Mouse (Mus musculus): ENCODE data around the gene Cd7. TPM values are rescaled to one million over a fixed set of nuclear protein-coding genes. Genes with fewer than 3 reads are reported as not detected.

The Cd7 gene
- total RNA-seq, 1 experiment = 0.27 TPM

DNA sequence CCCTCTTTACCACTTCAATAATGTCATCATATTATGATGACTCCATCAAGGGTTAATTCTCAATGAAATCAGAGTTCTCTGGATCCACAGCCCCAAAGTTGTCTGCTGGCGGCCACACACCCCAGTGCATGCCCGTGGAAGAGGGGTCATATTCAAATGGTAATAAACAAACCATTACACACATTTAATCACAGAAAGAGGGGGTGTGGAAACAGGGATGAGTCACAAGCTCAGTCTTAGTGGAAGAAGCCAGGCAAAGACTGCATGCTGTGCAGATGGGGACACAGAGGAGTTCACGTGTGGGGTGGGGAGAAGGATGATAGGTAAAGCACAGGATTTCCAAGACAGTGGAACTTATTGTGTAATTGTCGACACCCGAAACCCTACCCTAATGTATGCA lies 34.9 kb downstream of the Cd7 start:
- in situ Hi-C loops (cut with MboI; ENCODE audit: low sequenced_read_pairs in 2 of 2, unreplicated experiment in 2 of 2) = no loop called here
- H3K4me3 ChIP-seq (ENCODE audit: insufficient read depth in 1 of 2, low read depth in 1 of 2, low read length in 2 of 2, poor library complexity in 1 of 2, severe bottlenecking in 1 of 2) = no peak overlapping the region
- no peaks in the 10 kb centered on the region; a peak in 1 of 4 replicates for H3K4me1 ChIP-seq (ENCODE audit: control insufficient read depth in 2 of 2, insufficient read depth in 2 of 2, low read length in 2 of 2, poor library complexity in 1 of 2)
- DNase-seq (ENCODE audit: low read depth, low spot score) = no peak
- no peaks in the 10 kb centered on the region for H3K36me3 ChIP-seq (ENCODE audit: control insufficient read depth, insufficient read depth, low read length, poor library complexity, severe bottlenecking)
- H3K27ac ChIP-seq (ENCODE audit: insufficient read depth, low read depth, low read length, poor library complexity, severe bottlenecking) = no peak overlapping the region
- H3K9ac ChIP-seq (ENCODE audit: insufficient read depth, low read depth, low read length, poor library complexity, severe bottlenecking) = no peak overlapping the region
- TF ChIP-seq MAFK (IDR thresholded peaks at IDR 0.05; ENCODE audit: insufficient read depth, low read depth, low read length) (no peak), ZNF384 (IDR thresholded peaks at IDR 0.05; ENCODE audit: low read depth, low read length) (no peak), CHD2 (IDR thresholded peaks at IDR 0.05; ENCODE audit: low read depth, low read length) (no peak), HCFC1 (IDR thresholded peaks at IDR 0.05; ENCODE audit: borderline replicate concordance, insufficient read depth, low read length) (no peak), ZC3H11A (IDR thresholded peaks at IDR 0.05; ENCODE audit: borderline replicate concordance, low read depth, low read length) (no peak)
- H3K9me3 ChIP-seq (ENCODE audit: control insufficient read depth, insufficient read depth, low read depth, low read length) = no peaks in the 10 kb centered on the region

DNA sequence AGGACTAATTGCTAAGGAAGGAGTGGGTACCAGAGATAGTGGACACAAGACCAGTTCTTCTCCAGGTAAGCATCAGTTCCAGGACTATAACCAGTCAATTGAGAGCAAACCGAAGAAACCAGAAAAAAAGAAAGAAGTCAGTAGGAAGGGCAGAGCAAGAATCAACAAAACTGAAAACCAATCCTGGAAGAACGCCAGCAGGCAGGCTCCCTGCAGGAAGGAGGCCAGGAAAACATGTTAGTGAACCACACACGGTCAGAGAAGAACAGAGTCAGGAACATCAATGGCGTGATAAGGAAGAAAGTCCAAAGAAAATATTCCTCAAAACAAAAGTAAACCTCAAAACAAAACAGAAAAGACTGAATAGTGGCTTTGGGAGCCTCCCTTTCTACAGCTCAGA lies 37.3 kb downstream of the Cd7 start:
- H3K9me3 ChIP-seq (ENCODE audit: control insufficient read depth, insufficient read depth, low read depth, low read length) = no peaks in the 10 kb centered on the region
- H3K4me3 ChIP-seq (ENCODE audit: insufficient read depth in 1 of 2, low read depth in 1 of 2, low read length in 2 of 2, poor library complexity in 1 of 2, severe bottlenecking in 1 of 2) = no peak overlapping the region
- in situ Hi-C loops (cut with MboI; ENCODE audit: low sequenced_read_pairs in 2 of 2, unreplicated experiment in 2 of 2) = no loop called here
- no peaks in the 10 kb centered on the region for H3K36me3 ChIP-seq (ENCODE audit: control insufficient read depth, insufficient read depth, low read length, poor library complexity, severe bottlenecking)
- TF ChIP-seq HCFC1 (IDR thresholded peaks at IDR 0.05; ENCODE audit: borderline replicate concordance, insufficient read depth, low read length) (no peak), MAFK (IDR thresholded peaks at IDR 0.05; ENCODE audit: insufficient read depth, low read depth, low read length) (no peak), ZC3H11A (IDR thresholded peaks at IDR 0.05; ENCODE audit: borderline replicate concordance, low read depth, low read length) (no peak), CHD2 (IDR thresholded peaks at IDR 0.05; ENCODE audit: low read depth, low read length) (no peak), ZNF384 (IDR thresholded peaks at IDR 0.05; ENCODE audit: low read depth, low read length) (no peak)
- H3K27ac ChIP-seq (ENCODE audit: insufficient read depth, low read depth, low read length, poor library complexity, severe bottlenecking) = no peak overlapping the region
- no peak overlapping the region for H3K9ac ChIP-seq (ENCODE audit: insufficient read depth, low read depth, low read length, poor library complexity, severe bottlenecking)
- DNase-seq (ENCODE audit: low read depth, low spot score) = no peak
- no peaks in the 10 kb centered on the region; a peak in 1 of 4 replicates for H3K4me1 ChIP-seq (ENCODE audit: control insufficient read depth in 2 of 2, insufficient read depth in 2 of 2, low read length in 2 of 2, poor library complexity in 1 of 2)

- no peaks in the 10 kb centered on the region for H3K36me3 ChIP-seq (ENCODE audit: control insufficient read depth, insufficient read depth, low read length, poor library complexity, severe bottlenecking)
- H3K27ac ChIP-seq (ENCODE audit: insufficient read depth, low read depth, low read length, poor library complexity, severe bottlenecking) = no peak overlapping the region
- in situ Hi-C loops (cut with MboI; ENCODE audit: low sequenced_read_pairs in 2 of 2, unreplicated experiment in 2 of 2) = no loop called here
- H3K9ac ChIP-seq (ENCODE audit: insufficient read depth, low read depth, low read length, poor library complexity, severe bottlenecking) = no peak overlapping the region
- H3K4me3 ChIP-seq (ENCODE audit: insufficient read depth in 1 of 2, low read depth in 1 of 2, low read length in 2 of 2, poor library complexity in 1 of 2, severe bottlenecking in 1 of 2) = no peak overlapping the region
- no peak for DNase-seq (ENCODE audit: low read depth, low spot score)
- peaks cover 0 to 3% of the 10 kb centered on the region in 2 experiments; a peak in 1 of 4 replicates for H3K4me1 ChIP-seq (ENCODE audit: control insufficient read depth in 2 of 2, insufficient read depth in 2 of 2, low read length in 2 of 2, poor library complexity in 1 of 2)
- H3K9me3 ChIP-seq (ENCODE audit: control insufficient read depth, insufficient read depth, low read depth, low read length) = no peaks in the 10 kb centered on the region
- TF ChIP-seq CHD2 (IDR thresholded peaks at IDR 0.05; ENCODE audit: low read depth, low read length) (no peak), HCFC1 (IDR thresholded peaks at IDR 0.05; ENCODE audit: borderline replicate concordance, insufficient read depth, low read length) (no peak), MAFK (IDR thresholded peaks at IDR 0.05; ENCODE audit: insufficient read depth, low read depth, low read length) (no peak), ZNF384 (IDR thresholded peaks at IDR 0.05; ENCODE audit: low read depth, low read length) (no peak), ZC3H11A (IDR thresholded peaks at IDR 0.05; ENCODE audit: borderline replicate concordance, low read depth, low read length) (no peak)
Observed at GRCm38 (mm10) chr11:120994741-120995140, 44.5 kb downstream of the Cd7 start.

GRCm38 (mm10) chr11:120993586-120993985 lies 45.6 kb downstream of the Cd7 start:
- Histone ChIP-seq H3K4me3 (ENCODE audit: insufficient read depth in 1 of 2, low read depth in 1 of 2, low read length in 2 of 2, poor library complexity in 1 of 2, severe bottlenecking in 1 of 2) (no peak overlapping the region), H3K36me3 (ENCODE audit: control insufficient read depth, insufficient read depth, low read length, poor library complexity, severe bottlenecking) (no peaks in the 10 kb centered on the region), H3K4me1 (ENCODE audit: control insufficient read depth in 2 of 2, insufficient read depth in 2 of 2, low read length in 2 of 2, poor library complexity in 1 of 2) (peaks cover 0 to 5% of the 10 kb centered on the region in 2 experiments; a peak in 1 of 4 replicates), H3K9ac (ENCODE audit: insufficient read depth, low read depth, low read length, poor library complexity, severe bottlenecking) (no peak overlapping the region), H3K27ac (ENCODE audit: insufficient read depth, low read depth, low read length, poor library complexity, severe bottlenecking) (no peak overlapping the region), H3K9me3 (ENCODE audit: control insufficient read depth, insufficient read depth, low read depth, low read length) (no peaks in the 10 kb centered on the region)
- in situ Hi-C loops (cut with MboI; ENCODE audit: low sequenced_read_pairs in 2 of 2, unreplicated experiment in 2 of 2) = no loop called here
- TF ChIP-seq CHD2 (IDR thresholded peaks at IDR 0.05; ENCODE audit: low read depth, low read length) (no peak), ZC3H11A (IDR thresholded peaks at IDR 0.05; ENCODE audit: borderline replicate concordance, low read depth, low read length) (no peak), HCFC1 (IDR thresholded peaks at IDR 0.05; ENCODE audit: borderline replicate concordance, insufficient read depth, low read length) (no peak), ZNF384 (IDR thresholded peaks at IDR 0.05; ENCODE audit: low read depth, low read length) (no peak), MAFK (IDR thresholded peaks at IDR 0.05; ENCODE audit: insufficient read depth, low read depth, low read length) (no peak)
- DNase-seq (ENCODE audit: low read depth, low spot score) = no peak

DNA sequence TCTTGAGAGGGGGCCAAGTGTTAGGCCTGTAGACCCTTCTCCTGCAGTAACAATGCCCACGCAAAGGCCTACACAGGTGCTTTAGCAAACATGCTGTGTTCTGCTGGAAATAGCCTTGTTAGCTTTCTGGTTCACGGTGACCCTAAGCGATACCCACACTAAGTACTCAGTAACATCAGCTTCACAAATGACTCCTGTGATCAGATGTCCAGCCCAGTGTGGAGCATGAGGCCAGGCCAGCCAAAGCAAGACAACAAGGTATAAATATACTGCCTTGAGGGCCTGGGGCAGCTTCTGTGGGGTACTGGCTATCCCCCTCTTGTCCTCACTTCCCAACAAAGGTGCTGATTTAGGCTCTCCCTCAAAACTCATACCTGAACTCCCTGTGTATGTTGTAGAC lies 46.1 kb downstream of the Cd7 start:
- no peak overlapping the region for H3K4me3 ChIP-seq (ENCODE audit: insufficient read depth in 1 of 2, low read depth in 1 of 2, low read length in 2 of 2, poor library complexity in 1 of 2, severe bottlenecking in 1 of 2)

More for the DNA sequence above, 46.1 kb downstream of the Cd7 start:
- H3K36me3 ChIP-seq (ENCODE audit: control insufficient read depth, insufficient read depth, low read length, poor library complexity, severe bottlenecking) = no peaks in the 10 kb centered on the region
- no peak for TF ChIP-seq CHD2 (IDR thresholded peaks at IDR 0.05; ENCODE audit: low read depth, low read length)
- no peak for TF ChIP-seq MAFK (IDR thresholded peaks at IDR 0.05; ENCODE audit: insufficient read depth, low read depth, low read length)
- TF ChIP-seq HCFC1 (IDR thresholded peaks at IDR 0.05; ENCODE audit: borderline replicate concordance, insufficient read depth, low read length) = no peak
- TF ChIP-seq ZNF384 (IDR thresholded peaks at IDR 0.05; ENCODE audit: low read depth, low read length) = no peak
- no peak for TF ChIP-seq ZC3H11A (IDR thresholded peaks at IDR 0.05; ENCODE audit: borderline replicate concordance, low read depth, low read length)
- H3K27ac ChIP-seq (ENCODE audit: insufficient read depth, low read depth, low read length, poor library complexity, severe bottlenecking) = no peak overlapping the region
- DNase-seq (ENCODE audit: low read depth, low spot score) = no peak
- H3K9ac ChIP-seq (ENCODE audit: insufficient read depth, low read depth, low read length, poor library complexity, severe bottlenecking) = no peak overlapping the region
- H3K9me3 ChIP-seq (ENCODE audit: control insufficient read depth, insufficient read depth, low read depth, low read length) = no peaks in the 10 kb centered on the region
- peaks cover 0 to 7% of the 10 kb centered on the region in 2 experiments; a peak in 1 of 4 replicates for H3K4me1 ChIP-seq (ENCODE audit: control insufficient read depth in 2 of 2, insufficient read depth in 2 of 2, low read length in 2 of 2, poor library complexity in 1 of 2)
- in situ Hi-C loops (cut with MboI; ENCODE audit: low sequenced_read_pairs in 2 of 2, unreplicated experiment in 2 of 2) = no loop called here

Measured in ES-E14 (cell line).